8 mouse cellular contexts compared by ENCODE assay signal in the genomic region with DNA sequence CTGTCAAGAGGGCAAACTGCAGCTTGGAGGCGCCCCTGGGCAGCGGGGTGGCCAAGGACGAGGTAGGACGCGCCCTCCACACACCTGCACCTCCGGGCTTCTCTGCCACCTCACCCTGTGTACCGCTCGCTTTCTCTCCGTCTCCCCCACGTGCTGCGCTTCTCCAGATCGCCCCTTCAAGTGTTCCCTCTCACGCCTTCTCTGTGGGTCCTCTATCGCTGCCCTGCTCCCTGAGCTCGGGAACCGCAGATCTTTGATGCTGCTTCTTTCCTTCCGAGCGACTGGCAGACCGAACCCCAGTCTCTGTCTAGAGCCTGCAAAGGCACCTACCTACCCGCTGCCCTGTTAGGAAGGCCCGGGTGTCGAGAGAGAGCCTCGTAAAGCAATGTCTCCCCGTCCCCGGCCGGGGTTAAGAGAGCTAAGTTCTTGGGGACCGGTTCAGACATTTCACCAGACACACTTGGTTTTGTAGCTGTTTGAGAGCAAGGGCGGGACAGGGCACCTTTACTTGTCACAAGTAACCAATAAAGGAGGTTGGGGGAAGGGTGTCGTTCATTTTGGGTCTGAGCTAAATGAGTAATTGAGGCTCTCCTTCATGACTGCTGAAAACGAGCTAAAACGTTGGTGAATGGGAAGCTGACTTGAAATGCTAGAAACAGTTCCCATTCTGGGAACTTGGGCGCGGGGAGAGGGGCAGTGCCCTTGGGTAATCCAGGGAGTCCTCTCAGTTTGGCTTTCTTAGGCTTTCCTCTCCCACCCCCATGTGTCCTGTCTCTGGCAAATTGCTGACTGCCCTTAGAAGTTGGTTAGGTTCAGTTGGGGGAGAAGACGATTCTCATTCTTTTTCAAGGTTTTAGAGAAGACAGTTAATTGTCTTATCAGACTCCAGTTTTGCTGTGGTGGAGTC.
DNase-seq lines count a peak whose midpoint lies in the region; ATAC-seq and TF ChIP-seq lines count a peak whose summit lies in the region.

No protein-coding gene starts in this region.

- no peaks in the 10 kb centered on the region for H3K9me3 ChIP-seq in lung, embryonic 15.5 days
- no peaks in the 10 kb centered on the region for H3K9me3 ChIP-seq in forebrain, embryonic 11.5 days (ENCODE audit: control insufficient read depth, low read length)
- no peaks in the 10 kb centered on the region for H3K9me3 ChIP-seq in intestine, embryonic 16.5 days (ENCODE audit: control insufficient read depth, low read length)

- H3K27ac ChIP-seq in lung, embryonic 15.5 days = no peak overlapping the region
- H3K27ac ChIP-seq in forebrain, embryonic 11.5 days (ENCODE audit: low read depth, low read length) = no peak overlapping the region
- H3K27ac ChIP-seq in intestine, embryonic 16.5 days (ENCODE audit: low read length) = no peak overlapping the region; the same call in 1 of the 2 replicates
- H3K27ac ChIP-seq in small intestine, adult 2 months (ENCODE audit: insufficient read depth, low read depth, low read length) = peak overlapping the region; percentile 11; the same call in 1 of the 2 replicates

- DNase-seq in adrenal gland, adult 18-20 months (ENCODE audit: low spot score in 2 of 2) = peak; percentile 33 to 43
- no peak for DNase-seq in adrenal gland, adult 8-10 months
- no peak for DNase-seq in lung, postnatal 10 days
- DNase-seq in forebrain, embryonic 11.5 days (ENCODE audit: low spot score) = no peak

- peak; percentile 40; the same call in 1 of the 2 replicates for ATAC-seq in lung, embryonic 15.5 days (ENCODE audit: borderline replicate concordance, extremely low read depth, low FRiP score, low TSS enrichment)
- peak; percentile 30; the same call in 1 of the 2 replicates for ATAC-seq in forebrain, embryonic 11.5 days (replicated peaks; ENCODE audit: low FRiP score)
- ATAC-seq in intestine, embryonic 16.5 days = peak; percentile 80
- peak; percentile 45 for ATAC-seq in megakaryocyte progenitor cell, adult 5-6 weeks (replicated peaks; ENCODE audit: poor library complexity)

- no peaks in the 10 kb centered on the region for H3K36me3 ChIP-seq in lung, embryonic 15.5 days
- H3K36me3 ChIP-seq in forebrain, embryonic 11.5 days (ENCODE audit: control insufficient read depth, insufficient read depth, low read length) = no peaks in the 10 kb centered on the region
- H3K36me3 ChIP-seq in intestine, embryonic 16.5 days (ENCODE audit: control insufficient read depth, insufficient read depth, low read length) = no peaks in the 10 kb centered on the region
- no peaks in the 10 kb centered on the region for H3K36me3 ChIP-seq in small intestine, adult 2 months (ENCODE audit: control insufficient read depth, insufficient read depth, low read length)

- peak overlapping the region; percentile 29 for H3K9ac ChIP-seq in lung, embryonic 15.5 days
- H3K9ac ChIP-seq in forebrain, embryonic 11.5 days (ENCODE audit: low read length) = peak overlapping the region; percentile 52
- H3K9ac ChIP-seq in intestine, embryonic 16.5 days (ENCODE audit: low read depth, low read length) = peak overlapping the region; percentile 73

- TF ChIP-seq POLR2A in small intestine, adult 2 months (IDR thresholded peaks at IDR 0.05; ENCODE audit: low read depth, low read length) = no peak

- peaks cover 23% of the 10 kb centered on the region for H3K27me3 ChIP-seq in lung, embryonic 15.5 days
- H3K27me3 ChIP-seq in forebrain, embryonic 11.5 days (ENCODE audit: control insufficient read depth, insufficient read depth, low read length) = peaks cover 19% of the 10 kb centered on the region
- no peaks in the 10 kb centered on the region for H3K27me3 ChIP-seq in intestine, embryonic 16.5 days (replicated peaks; ENCODE audit: control insufficient read depth, insufficient read depth, low read length)
- no peaks in the 10 kb centered on the region for H3K27me3 ChIP-seq in small intestine, adult 2 months (ENCODE audit: control insufficient read depth, insufficient read depth, low read length)

- H3K4me3 ChIP-seq in lung, embryonic 15.5 days = peak overlapping the region; percentile 55
- H3K4me3 ChIP-seq in forebrain, embryonic 11.5 days (ENCODE audit: low read depth, low read length) = peak overlapping the region; percentile 47
- peak overlapping the region; percentile 64 for H3K4me3 ChIP-seq in intestine, embryonic 16.5 days (ENCODE audit: low read length)
- H3K4me3 ChIP-seq in small intestine, adult 2 months (ENCODE audit: low read depth, low read length) = peak overlapping the region; percentile 71

- 0 out of 2 replicates have a peak, but pooled peaks cover 13% of the 10 kb centered on the region for H3K4me1 ChIP-seq in lung, embryonic 15.5 days
- H3K4me1 ChIP-seq in forebrain, embryonic 11.5 days (replicated peaks; ENCODE audit: control insufficient read depth, insufficient read depth, low read length) = peaks cover 6% of the 10 kb centered on the region; the same call in 1 of the 2 replicates
- H3K4me1 ChIP-seq in intestine, embryonic 16.5 days (ENCODE audit: control insufficient read depth, insufficient read depth, low read length) = peaks cover 7% of the 10 kb centered on the region
- peaks cover 20% of the 10 kb centered on the region for H3K4me1 ChIP-seq in small intestine, adult 2 months (ENCODE audit: control insufficient read depth, insufficient read depth, insufficient read length, low read length)

- 4% methylated on average over 34 of the region's 34 CpGs for WGBS in lung, embryonic 15.5 days
- WGBS in forebrain, embryonic 11.5 days = 3% methylated on average over 34 of the region's 34 CpGs
- 4% methylated on average over 34 of the region's 34 CpGs for WGBS in intestine, embryonic 16.5 days
- WGBS in small intestine, adult 2 months = 4% methylated on average over 34 of the region's 34 CpGs

- H3K4me2 ChIP-seq in lung, embryonic 15.5 days = peak overlapping the region; percentile 99
- peak overlapping the region; percentile 93 for H3K4me2 ChIP-seq in forebrain, embryonic 11.5 days (ENCODE audit: low read depth, low read length, severe bottlenecking)
- H3K4me2 ChIP-seq in intestine, embryonic 16.5 days (ENCODE audit: low read depth, low read length) = peak overlapping the region; percentile 98

- no peak for TF ChIP-seq CTCF in small intestine, adult 2 months (IDR thresholded peaks at IDR 0.05; ENCODE audit: extremely low read depth, insufficient read length, insufficient replicate concordance, low read depth, low read length)

Comparison
In these comparisons a context has a peak if more than half of its experiments do, and no peak if none do; other contexts are left out.
1. DNase-seq: peak in adrenal gland, adult 18-20 months (2 of 2); none in adrenal gland, adult 8-10 months (single experiment), lung, postnatal 10 days (single experiment) and forebrain, embryonic 11.5 days (single experiment).
2. ATAC-seq: peak in every context shown above with its lines; median percentile 80 in intestine, embryonic 16.5 days; 45 in megakaryocyte progenitor cell, adult 5-6 weeks; 40 in lung, embryonic 15.5 days; 30 in forebrain, embryonic 11.5 days.
3. Peak in every context shown above with its lines, with median percentiles within 50 percentile points of each other: H3K4me2 ChIP-seq, H3K4me3 ChIP-seq and H3K9ac ChIP-seq.